Mouse (Mus musculus) intestine, embryonic 14.5 days (tissue): ENCODE measurements around the gene Tmem138. TPM values are rescaled to one million over a fixed set of nuclear protein-coding genes. Genes with fewer than 3 reads are reported as not detected.

Experiments used
- ATAC-seq: fragments of 200-750 bp; cut with Nextera tagmentation; replicated peaks from 2 replicates; pipeline ENCODE4 v1.8.0; 2017; ENCODE audit warnings: low read depth, moderate number of reproducible peaks, moderate TSS enrichment, moderate library complexity; ENCODE audit not compliant: low FRiP score, low TSS enrichment
- DNase-seq: peaks from one replicate; pipeline ENCODE4 v3.0.0-alpha.2; 2018; ENCODE audit warnings: low spot score
- H3K27ac ChIP-seq: fragments of 300-500 bp; sonication (generic); 2 replicates; pipeline ENCODE4 v1.5.1; 2014; ENCODE audit warnings: low read depth, mild to moderate bottlenecking, control low read depth
- H3K27me3 ChIP-seq: fragments of 300-500 bp; sonication (generic); replicated peaks from 2 replicates; pipeline ENCODE4 v1.6.1; 2014; ENCODE audit warnings: low read length, control low read depth; ENCODE audit not compliant: control insufficient read depth, insufficient read depth
- H3K36me3 ChIP-seq: fragments of 300-500 bp; sonication (generic); 2 replicates; pipeline ENCODE4 v1.6.1; 2014; ENCODE audit warnings: low read length, control low read depth; ENCODE audit not compliant: control insufficient read depth, insufficient read depth
- H3K4me1 ChIP-seq: fragments of 300-500 bp; sonication (generic); replicated peaks from 2 replicates; pipeline ENCODE4 v1.6.1; 2014; ENCODE audit warnings: low read length, control low read depth, mixed read lengths; ENCODE audit not compliant: control insufficient read depth, insufficient read depth
- H3K4me2 ChIP-seq: fragments of 300-500 bp; sonication (generic); 2 replicates; pipeline ENCODE4 v1.6.1; 2014; ENCODE audit warnings: low read length
- H3K4me3 ChIP-seq: fragments of 300-500 bp; sonication (generic); 2 replicates; pipeline ENCODE4 v1.5.1; 2014; ENCODE audit warnings: low read depth, low read length, control low read depth, mixed read lengths
- H3K9ac ChIP-seq: fragments of 300-500 bp; sonication (generic); 2 replicates; pipeline ENCODE4 v1.6.1; 2014; ENCODE audit warnings: mild to moderate bottlenecking, low read length
- H3K9me3 ChIP-seq: fragments of 300-500 bp; sonication (generic); 2 replicates; pipeline ENCODE4 v1.6.1; 2016; ENCODE audit warnings: low read length, control low read depth; ENCODE audit not compliant: control insufficient read depth
- WGBS: fragments of 180-500 bp; shearing (Covaris S2); extraction: QIAGEN DNeasy Blood & Tissue Kit; methylation state at CpG from one replicate; pipeline ENCODE4 v1.1.7; 2014; 5-methylcytosine and 5-hydroxymethylcytosine counted together
- polyA plus RNA-seq: library from polyadenylated mRNA; unstranded; fragments of >200 nt; fragmentation: Nextera tagmentation; extraction: Ambion mirVana; gene quantifications from 2 replicates; pipeline ENCODE4 v1.2.1, GENCODE M21; 2014

Gene Tmem138
- polyA plus RNA-seq, result 35.9 and 38.5 TPM in 2 replicates

- Histone ChIP-seq H3K4me1 (peaks cover 13% of the 10 kb centered on the region), H3K4me2 (peak within 1 kb of the TSS; percentile 84), H3K27ac (peak within 1 kb of the TSS; percentile 73), H3K9ac (peak within 1 kb of the TSS; percentile 65), H3K36me3 (peaks cover 27% of the 10 kb centered on the region), H3K9me3 (no peaks in the 10 kb centered on the region), H3K4me3 (peak within 1 kb of the TSS; percentile 79), H3K27me3 (no peaks in the 10 kb centered on the region)
- under 1% methylated on average over 44 of the region's 44 CpGs for WGBS
- peak; percentile 96 for ATAC-seq
- peak; percentile 98 for DNase-seq
Measured at GRCm38 (mm10) chr19:10576690-10577561, at the start of gene Tmem138, which contains the start of gene Cyb561a3. Tmem138 (minus strand) TSS chr19:10577362. Cyb561a3 (plus strand) TSS chr19:10577172.

- Histone ChIP-seq H3K4me3 (no peak overlapping the region), H3K9ac (no peak overlapping the region), H3K36me3 (peaks cover 65% of the 10 kb centered on the region), H3K27me3 (no peaks in the 10 kb centered on the region), H3K9me3 (no peaks in the 10 kb centered on the region), H3K4me1 (peaks cover 20% of the 10 kb centered on the region), H3K4me2 (no peak overlapping the region), H3K27ac (no peak overlapping the region)
- 75% methylated on average over 5 of the region's 5 CpGs for WGBS
- DNase-seq (no peak), ATAC-seq (no peak)
Measured at GRCm38 (mm10) chr19:10608573-10609240, 31.5 kb upstream of the Tmem138 start.

- Histone ChIP-seq H3K9ac (peak overlapping the region; percentile 98), H3K27me3 (no peaks in the 10 kb centered on the region), H3K4me1 (peaks cover 26% of the 10 kb centered on the region), H3K9me3 (no peaks in the 10 kb centered on the region), H3K36me3 (peaks cover 39% of the 10 kb centered on the region), H3K27ac (peak overlapping the region; percentile 92), H3K4me3 (peak overlapping the region; percentile 98), H3K4me2 (peak overlapping the region; percentile 77)
- no peak for DNase-seq
- 5% methylated on average over 20 of the region's 20 CpGs for WGBS
- peak; percentile 9; the same call in 1 of the 2 replicates for ATAC-seq
Measured at GRCm38 (mm10) chr19:10605901-10606622, 28.9 kb upstream of the Tmem138 start.

- DNase-seq (peak; percentile 98), ATAC-seq (peak; percentile 96)
- Histone ChIP-seq H3K4me3 (peak within 1 kb of the TSS; percentile 98), H3K9ac (peak within 1 kb of the TSS; percentile 98), H3K27me3 (no peaks in the 10 kb centered on the region), H3K27ac (peak within 1 kb of the TSS; percentile 92), H3K4me2 (peak within 1 kb of the TSS; percentile 77), H3K4me1 (peaks cover 26% of the 10 kb centered on the region), H3K36me3 (peaks cover 32% of the 10 kb centered on the region), H3K9me3 (no peaks in the 10 kb centered on the region)
- under 1% methylated on average over 49 of the region's 49 CpGs for WGBS
Measured at GRCm38 (mm10) chr19:10605293-10605900, 28.2 kb upstream of the Tmem138 start, which contains the start of the genes Ddb1 and Tkfc. Ddb1 (plus strand) TSS chr19:10605327. Tkfc (minus strand) TSS chr19:10605654.

- peaks cover 26% of the 10 kb centered on the region for H3K4me1 ChIP-seq
- WGBS, result 38% methylated on average over 3 of the region's 3 CpGs
- no peak for DNase-seq
- H3K9ac ChIP-seq, result peak overlapping the region; percentile 53
- peaks cover 24% of the 10 kb centered on the region for H3K36me3 ChIP-seq
- peak overlapping the region; percentile 92 for H3K27ac ChIP-seq
- H3K4me3 ChIP-seq, result peak overlapping the region; percentile 98
- H3K9me3 ChIP-seq, result no peaks in the 10 kb centered on the region
- H3K27me3 ChIP-seq, result no peaks in the 10 kb centered on the region
- no peak for ATAC-seq
- peak overlapping the region; percentile 69 for H3K4me2 ChIP-seq
Measured at GRCm38 (mm10) chr19:10604534-10604933, 27.4 kb upstream of the Tmem138 start.

GRCm38 (mm10) chr19:10603660-10604523, 26.7 kb upstream of the Tmem138 start:
- Histone ChIP-seq H3K4me1 (peaks cover 26% of the 10 kb centered on the region), H3K27ac (0 out of 2 replicates have a peak overlapping the region, but pooled peaks have one; percentile 92), H3K9me3 (no peaks in the 10 kb centered on the region), H3K36me3 (peaks cover 20% of the 10 kb centered on the region), H3K4me3 (no peak overlapping the region), H3K27me3 (no peaks in the 10 kb centered on the region), H3K9ac (peak overlapping the region; percentile 53; the same call in 1 of the 2 replicates), H3K4me2 (peak overlapping the region; percentile 69; the same call in 1 of the 2 replicates)
- ATAC-seq (no peak), DNase-seq (no peak)
- 82% methylated on average over 18 of the region's 18 CpGs for WGBS

- peak; percentile 61; the same call in 1 of the 2 replicates for ATAC-seq
- 2% methylated on average over 9 of the region's 9 CpGs for WGBS
Measured at GRCm38 (mm10) chr19:10602787-10603186, 25.6 kb upstream of the Tmem138 start.

More at GRCm38 (mm10) chr19:10602787-10603186, 25.6 kb upstream of the Tmem138 start:
- H3K9ac ChIP-seq, result peak overlapping the region; percentile 61
- H3K36me3 ChIP-seq, result peaks cover 19% of the 10 kb centered on the region
- no peaks in the 10 kb centered on the region for H3K27me3 ChIP-seq
- peaks cover 25% of the 10 kb centered on the region for H3K4me1 ChIP-seq
- peak overlapping the region; percentile 29 for H3K4me3 ChIP-seq
- H3K4me2 ChIP-seq, result peak overlapping the region; percentile 53
- H3K9me3 ChIP-seq, result no peaks in the 10 kb centered on the region
- DNase-seq, result peak; percentile 94
- H3K27ac ChIP-seq, result peak overlapping the region; percentile 92
